Mouse (Mus musculus): ENCODE results near the gene Nckap5. TPM values are rescaled to one million over a fixed set of nuclear protein-coding genes. Genes with fewer than 3 reads are reported as not detected.

Gene Nckap5
- polyA plus RNA-seq, 1 experiment: 50.4 TPM

- H3K4me3 ChIP-seq (replicated peaks; ENCODE audit: extremely low read depth, low read depth, low read length): no peak overlapping the region
- WGBS: 83% methylated on average over 9 of the region's 9 CpGs
- H3K4me1 ChIP-seq (ENCODE audit: control insufficient read depth, insufficient read depth, low read length): no peaks in the 10 kb centered on the region; the same call in 1 of the 2 replicates
- no peak for TF ChIP-seq POLR2A (IDR thresholded peaks at IDR 0.05; ENCODE audit: borderline replicate concordance, extremely low read depth, low read depth, low read length)
- TF ChIP-seq CTCF (IDR thresholded peaks at IDR 0.05; ENCODE audit: insufficient read depth, low read length): no peak
- DNase-seq: no peak
Measured at GRCm38 (mm10) chr1:126231199-126231598, 599.4 kb downstream of the Nckap5 start.

GRCm38 (mm10) chr1:126210212-126210611 is 620.4 kb downstream of the Nckap5 start:
- no peak for DNase-seq
- WGBS: 56% methylated on average over 6 of the region's 6 CpGs
- TF ChIP-seq POLR2A (IDR thresholded peaks at IDR 0.05; ENCODE audit: borderline replicate concordance, extremely low read depth, low read depth, low read length) (no peak), CTCF (IDR thresholded peaks at IDR 0.05; ENCODE audit: insufficient read depth, low read length) (no peak)
- Histone ChIP-seq H3K4me1 (ENCODE audit: control insufficient read depth, insufficient read depth, low read length) (peaks cover 4% of the 10 kb centered on the region), H3K4me3 (replicated peaks; ENCODE audit: extremely low read depth, low read depth, low read length) (no peak overlapping the region)

- no peak for TF ChIP-seq POLR2A (IDR thresholded peaks at IDR 0.05; ENCODE audit: borderline replicate concordance, extremely low read depth, low read depth, low read length)
- H3K4me1 ChIP-seq (ENCODE audit: control insufficient read depth, insufficient read depth, low read length): peaks cover 4% of the 10 kb centered on the region
- no peak overlapping the region for H3K4me3 ChIP-seq (replicated peaks; ENCODE audit: extremely low read depth, low read depth, low read length)
- 69% methylated on average over 5 of the region's 5 CpGs for WGBS
- no peak for DNase-seq
Measured at GRCm38 (mm10) chr1:126209743-126210142, 620.9 kb downstream of the Nckap5 start.

- TF ChIP-seq POLR2A (IDR thresholded peaks at IDR 0.05; ENCODE audit: borderline replicate concordance, extremely low read depth, low read depth, low read length) (no peak), CTCF (IDR thresholded peaks at IDR 0.05; ENCODE audit: insufficient read depth, low read length) (no peak)
Measured at GRCm38 (mm10) chr1:126209131-126209530, 621.5 kb downstream of the Nckap5 start.

GRCm38 (mm10) chr1:126196937-126197336 is 633.7 kb downstream of the Nckap5 start:
- Histone ChIP-seq H3K4me1 (ENCODE audit: control insufficient read depth, insufficient read depth, low read length) (peaks cover 2% of the 10 kb centered on the region), H3K4me3 (replicated peaks; ENCODE audit: extremely low read depth, low read depth, low read length) (no peak overlapping the region)
- DNase-seq: no peak
- TF ChIP-seq CTCF (IDR thresholded peaks at IDR 0.05; ENCODE audit: insufficient read depth, low read length) (no peak), POLR2A (IDR thresholded peaks at IDR 0.05; ENCODE audit: borderline replicate concordance, extremely low read depth, low read depth, low read length) (no peak)

More at GRCm38 (mm10) chr1:126209131-126209530, 621.5 kb downstream of the Nckap5 start:
- 82% methylated on average over 7 of the region's 7 CpGs for WGBS
- Histone ChIP-seq H3K4me1 (ENCODE audit: control insufficient read depth, insufficient read depth, low read length) (peaks cover 4% of the 10 kb centered on the region), H3K4me3 (replicated peaks; ENCODE audit: extremely low read depth, low read depth, low read length) (no peak overlapping the region)
- no peak for DNase-seq

GRCm38 (mm10) chr1:126190353-126190752 is 640.2 kb downstream of the Nckap5 start:
- 55% methylated on average over 4 of the region's 4 CpGs for WGBS
- H3K4me1 ChIP-seq (ENCODE audit: control insufficient read depth, insufficient read depth, low read length): peaks cover 4% of the 10 kb centered on the region
- TF ChIP-seq CTCF (IDR thresholded peaks at IDR 0.05; ENCODE audit: insufficient read depth, low read length) (no peak), POLR2A (IDR thresholded peaks at IDR 0.05; ENCODE audit: borderline replicate concordance, extremely low read depth, low read depth, low read length) (no peak)

GRCm38 (mm10) chr1:126183751-126184150 is 646.8 kb downstream of the Nckap5 start:
- no peak for DNase-seq
- Histone ChIP-seq H3K4me3 (replicated peaks; ENCODE audit: extremely low read depth, low read depth, low read length) (no peak overlapping the region), H3K4me1 (ENCODE audit: control insufficient read depth, insufficient read depth, low read length) (no peaks in the 10 kb centered on the region)
- 95% methylated on average over 7 of the region's 7 CpGs for WGBS
- no peak for TF ChIP-seq POLR2A (IDR thresholded peaks at IDR 0.05; ENCODE audit: borderline replicate concordance, extremely low read depth, low read depth, low read length)
- TF ChIP-seq CTCF (IDR thresholded peaks at IDR 0.05; ENCODE audit: insufficient read depth, low read length): no peak

More at GRCm38 (mm10) chr1:126190353-126190752, 640.2 kb downstream of the Nckap5 start:
- DNase-seq: no peak
- no peak overlapping the region for H3K4me3 ChIP-seq (replicated peaks; ENCODE audit: extremely low read depth, low read depth, low read length)

GRCm38 (mm10) chr1:126168579-126168978 is 662.0 kb downstream of the Nckap5 start:
- Histone ChIP-seq H3K4me3 (replicated peaks; ENCODE audit: extremely low read depth, low read depth, low read length) (no peak overlapping the region), H3K4me1 (ENCODE audit: control insufficient read depth, insufficient read depth, low read length) (no peaks in the 10 kb centered on the region)
- DNase-seq: no peak
- TF ChIP-seq CTCF (IDR thresholded peaks at IDR 0.05; ENCODE audit: insufficient read depth, low read length) (no peak), POLR2A (IDR thresholded peaks at IDR 0.05; ENCODE audit: borderline replicate concordance, extremely low read depth, low read depth, low read length) (no peak)
- WGBS: 81% methylated on average over 1 of the region's 1 CpGs

GRCm38 (mm10) chr1:126168131-126168530 is 662.5 kb downstream of the Nckap5 start:
- no peaks in the 10 kb centered on the region for H3K4me1 ChIP-seq (ENCODE audit: control insufficient read depth, insufficient read depth, low read length)
- H3K4me3 ChIP-seq (replicated peaks; ENCODE audit: extremely low read depth, low read depth, low read length): no peak overlapping the region
- WGBS: 70% methylated on average over 2 of the region's 2 CpGs
- no peak for DNase-seq
- TF ChIP-seq CTCF (IDR thresholded peaks at IDR 0.05; ENCODE audit: insufficient read depth, low read length): no peak
- no peak for TF ChIP-seq POLR2A (IDR thresholded peaks at IDR 0.05; ENCODE audit: borderline replicate concordance, extremely low read depth, low read depth, low read length)

GRCm38 (mm10) chr1:126167546-126167945 is 663.1 kb downstream of the Nckap5 start:
- no peak for DNase-seq
- TF ChIP-seq CTCF (IDR thresholded peaks at IDR 0.05; ENCODE audit: insufficient read depth, low read length) (no peak), POLR2A (IDR thresholded peaks at IDR 0.05; ENCODE audit: borderline replicate concordance, extremely low read depth, low read depth, low read length) (no peak)
- WGBS: 82% methylated on average over 7 of the region's 7 CpGs
- H3K4me1 ChIP-seq (ENCODE audit: control insufficient read depth, insufficient read depth, low read length): no peaks in the 10 kb centered on the region
- no peak overlapping the region for H3K4me3 ChIP-seq (replicated peaks; ENCODE audit: extremely low read depth, low read depth, low read length)
